Mouse (Mus musculus) heart, embryonic 13.5 days (tissue): ENCODE data around the gene Usb1. TPM values are rescaled to one million over a fixed set of nuclear protein-coding genes. Genes with fewer than 3 reads are reported as not detected.

Source experiments
- ATAC-seq: fragments of 200-750 bp; cut with Nextera tagmentation; 2 replicates; pipeline ENCODE4 v1.8.0; 2017; ENCODE audit warnings: moderate TSS enrichment; ENCODE audit not compliant: insufficient number of reproducible peaks, low FRiP score, low TSS enrichment; ENCODE audit errors: extremely low read depth
- H3K27ac ChIP-seq: fragments of 300-500 bp; sonication (generic); replicated peaks from 2 replicates; pipeline ENCODE4 v1.5.1; 2015; ENCODE audit warnings: moderate library complexity, mild to moderate bottlenecking, inconsistent platforms
- H3K27me3 ChIP-seq: fragments of 300-500 bp; sonication (generic); replicated peaks from 2 replicates; pipeline ENCODE4 v1.6.1; 2015; ENCODE audit warnings: mild to moderate bottlenecking, inconsistent platforms
- H3K36me3 ChIP-seq: fragments of 300-500 bp; sonication (generic); 2 replicates; pipeline ENCODE4 v1.6.1; 2015; ENCODE audit warnings: mild to moderate bottlenecking, inconsistent platforms
- H3K4me1 ChIP-seq: fragments of 300-500 bp; sonication (generic); 2 replicates; pipeline ENCODE4 v1.6.1; 2015; ENCODE audit warnings: inconsistent platforms
- H3K4me2 ChIP-seq: fragments of 300-500 bp; sonication (generic); 2 replicates; pipeline ENCODE4 v1.6.1; 2015; ENCODE audit warnings: inconsistent platforms, mild to moderate bottlenecking, moderate library complexity
- H3K4me3 ChIP-seq: fragments of 300-500 bp; sonication (generic); 2 replicates; pipeline ENCODE4 v1.5.1; 2015; ENCODE audit warnings: moderate library complexity, mild to moderate bottlenecking, inconsistent platforms
- H3K9ac ChIP-seq: fragments of 300-500 bp; sonication (generic); 2 replicates; pipeline ENCODE4 v1.6.1; 2015; ENCODE audit warnings: inconsistent platforms, mild to moderate bottlenecking, moderate library complexity
- H3K9me3 ChIP-seq: fragments of 300-500 bp; sonication (generic); 2 replicates; pipeline ENCODE4 v1.6.1; 2016; ENCODE audit warnings: inconsistent platforms
- WGBS: fragments of 180-500 bp; shearing (Covaris S2); methylation state at CpG from one replicate; pipeline ENCODE4 v1.1.7; 2015; ENCODE audit warnings: mixed read lengths; 5-methylcytosine and 5-hydroxymethylcytosine counted together
- polyA plus RNA-seq: library from polyadenylated mRNA; unstranded; fragments of >200 nt; fragmentation: Nextera tagmentation; extraction: Ambion mirVana; gene quantifications from 2 replicates; pipeline ENCODE4 v1.2.1, GENCODE M21; 2015

Gene Usb1
- polyA plus RNA-seq, result 25.5 and 29.1 TPM in 2 replicates

DNA sequence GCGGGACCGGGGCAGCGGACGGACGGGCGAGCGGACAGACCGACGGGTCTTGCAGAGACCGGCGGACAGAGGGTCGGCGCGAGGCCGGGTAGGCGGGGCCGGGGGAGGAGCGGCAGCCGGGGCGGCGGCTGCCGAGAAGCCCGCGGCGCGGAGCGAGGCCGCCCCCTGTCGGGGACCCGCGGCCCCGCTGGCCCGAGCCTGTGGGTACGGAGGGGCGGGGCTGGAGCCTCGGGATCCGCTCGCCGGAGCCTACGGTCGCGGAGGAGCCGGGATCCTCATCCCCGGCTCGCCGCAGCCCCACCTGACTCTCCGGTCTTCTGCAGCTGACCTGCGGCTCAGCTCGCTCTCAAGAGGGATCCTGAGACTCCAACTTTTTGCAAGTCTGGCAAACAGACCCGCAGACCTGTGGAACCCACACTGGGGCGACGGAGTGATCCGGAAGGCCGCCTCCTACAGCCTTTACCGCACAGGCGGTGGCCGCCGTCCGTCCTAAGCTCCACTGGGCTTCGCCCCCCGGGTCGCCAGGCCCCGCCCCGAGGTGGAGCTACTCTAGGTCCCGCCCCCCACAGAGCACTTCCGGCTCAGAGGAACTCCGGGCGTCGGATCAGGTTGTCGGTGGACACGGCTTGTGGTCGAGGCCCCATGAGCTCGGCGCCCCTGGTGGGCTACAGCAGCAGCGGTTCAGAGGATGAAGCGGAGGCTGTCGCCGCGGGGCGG lies at the start of gene Usb1, which contains the start of gene Zfp319:
TSS of gene Usb1 (plus strand) at position 565 of the 717 bp plus-strand sequence.
TSS of gene Zfp319 (minus strand) at position 231 of the 717 bp plus-strand sequence.
- WGBS, result under 1% methylated on average over 67 of the region's 80 CpGs
- ATAC-seq, result peak; percentile 93
- H3K36me3 ChIP-seq, result peaks cover 55% of the 10 kb centered on the region

DNA sequence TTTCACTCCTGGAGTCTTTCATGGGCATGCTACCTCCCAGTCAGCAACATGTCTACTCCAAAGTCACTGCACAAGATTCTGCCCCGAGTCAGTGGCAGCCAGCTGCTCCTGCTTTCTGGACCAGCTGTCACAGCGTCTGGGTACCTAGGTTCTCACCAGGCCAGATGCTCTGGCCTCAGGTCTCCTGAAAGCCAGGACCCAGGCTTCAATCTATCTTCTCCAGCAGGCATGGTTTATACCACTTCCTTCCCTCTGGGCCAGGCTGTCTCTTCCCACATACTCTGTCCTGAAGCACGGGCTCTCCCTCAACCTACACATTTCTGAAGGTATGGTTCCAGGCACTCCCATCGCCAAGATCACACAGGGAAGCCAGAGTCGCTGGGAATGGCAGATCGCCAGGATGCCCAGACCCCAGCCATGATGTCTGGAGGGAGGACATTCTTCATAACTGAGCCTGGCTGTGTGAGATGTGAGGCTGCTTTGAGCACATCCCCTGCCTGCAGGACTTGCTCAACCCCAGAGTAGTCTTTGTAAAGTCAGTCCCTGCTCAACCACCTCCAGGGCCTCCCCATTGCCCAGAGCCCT lies 42.9 kb upstream of the Usb1 start:
- WGBS, result 50% methylated on average over 6 of the region's 6 CpGs
- peaks cover 18% of the 10 kb centered on the region for H3K4me1 ChIP-seq
- no peak overlapping the region for H3K4me3 ChIP-seq
- H3K36me3 ChIP-seq, result no peaks in the 10 kb centered on the region
- H3K27ac ChIP-seq, result no peak overlapping the region
- no peaks in the 10 kb centered on the region for H3K27me3 ChIP-seq
- no peak for ATAC-seq
- no peak overlapping the region for H3K9ac ChIP-seq
- no peak overlapping the region for H3K4me2 ChIP-seq
- H3K9me3 ChIP-seq, result no peaks in the 10 kb centered on the region

More for the DNA sequence above, at the start of gene Usb1, which contains the start of gene Zfp319:
- Histone ChIP-seq H3K27ac (peak within 1 kb of the TSS; percentile 99), H3K9me3 (no peaks in the 10 kb centered on the region), H3K4me2 (peak within 1 kb of the TSS; percentile 93), H3K4me1 (peaks cover 37% of the 10 kb centered on the region), H3K4me3 (peak within 1 kb of the TSS; percentile 96), H3K27me3 (no peaks in the 10 kb centered on the region), H3K9ac (peak within 1 kb of the TSS; percentile 95)

DNA sequence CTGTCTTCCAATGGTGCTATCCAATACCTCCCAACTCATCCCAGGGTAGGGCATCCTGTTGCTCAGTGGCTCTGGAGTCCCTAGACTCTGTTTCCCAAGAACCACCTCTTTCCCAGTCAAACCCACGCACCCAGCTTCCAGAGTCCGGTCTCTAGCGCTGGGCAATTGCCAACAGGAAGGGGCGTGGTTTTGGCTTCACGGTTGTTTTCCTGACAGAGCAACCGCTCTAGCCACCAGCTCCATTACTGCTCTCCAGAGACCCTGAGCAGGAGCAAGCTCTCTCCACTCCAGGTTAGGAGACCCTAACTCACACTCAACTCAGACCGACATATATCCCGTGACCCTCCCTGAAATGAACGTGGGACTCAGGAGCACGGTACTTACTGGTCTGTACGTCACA lies 38.9 kb upstream of the Usb1 start:
- peak overlapping the region; percentile 82 for H3K27ac ChIP-seq
- ATAC-seq, result no peak

DNA sequence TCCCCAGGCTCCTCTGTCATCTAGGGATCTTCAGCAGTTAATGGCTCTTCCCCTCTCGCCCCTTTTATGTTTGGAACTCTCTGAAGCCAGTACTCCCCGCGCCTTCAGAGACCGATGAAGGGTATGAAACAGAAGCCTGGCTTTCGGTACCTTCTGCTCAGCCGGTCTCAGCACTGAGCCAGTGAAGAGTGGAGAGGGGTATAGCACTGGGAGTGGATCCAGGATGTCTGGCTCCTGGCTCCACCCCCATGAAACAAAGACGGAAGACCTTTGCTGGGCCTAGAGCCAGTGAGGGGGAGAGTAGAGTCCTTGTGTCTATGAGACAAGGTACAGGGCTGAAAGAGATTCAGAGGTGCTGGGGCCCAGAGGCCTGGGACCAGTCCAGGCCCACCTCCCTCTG lies 38.2 kb upstream of the Usb1 start:
- H3K4me3 ChIP-seq, result peak overlapping the region; percentile 31
- 50% methylated on average over 7 of the region's 7 CpGs for WGBS

More for the DNA sequence above, 38.9 kb upstream of the Usb1 start:
- no peaks in the 10 kb centered on the region for H3K9me3 ChIP-seq
- no peaks in the 10 kb centered on the region for H3K36me3 ChIP-seq
- H3K4me2 ChIP-seq, result peak overlapping the region; percentile 60
- WGBS, result 66% methylated on average over 11 of the region's 11 CpGs
- H3K27me3 ChIP-seq, result 0 out of 2 replicates have a peak, but pooled peaks cover 3% of the 10 kb centered on the region
- peak overlapping the region; percentile 31 for H3K4me3 ChIP-seq
- peaks cover 25% of the 10 kb centered on the region for H3K4me1 ChIP-seq
- no peak overlapping the region for H3K9ac ChIP-seq

DNA sequence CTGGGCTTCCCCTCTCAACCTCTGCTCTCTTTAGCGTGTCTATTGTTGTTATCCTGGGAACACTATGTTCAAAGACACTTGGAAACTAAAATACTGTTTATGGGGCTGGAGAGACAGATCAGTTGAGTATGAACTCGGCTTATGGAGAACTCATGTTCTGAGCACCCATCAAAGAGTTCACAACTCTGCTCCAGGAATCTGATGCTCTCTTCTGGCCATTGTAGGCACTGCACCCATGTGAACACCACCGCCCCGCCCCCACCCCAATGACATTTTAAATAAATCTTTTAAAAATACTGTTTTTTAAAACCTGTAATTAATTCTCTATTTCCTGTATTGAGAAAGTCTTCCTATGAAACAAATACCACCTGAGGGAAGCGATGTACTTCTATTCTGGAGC lies 29.7 kb upstream of the Usb1 start:
- no peak for ATAC-seq
- Histone ChIP-seq H3K9ac (no peak overlapping the region), H3K36me3 (no peaks in the 10 kb centered on the region), H3K27me3 (0 out of 2 replicates have a peak, but pooled peaks cover 19% of the 10 kb centered on the region), H3K4me2 (no peak overlapping the region), H3K4me3 (no peak overlapping the region), H3K9me3 (no peaks in the 10 kb centered on the region), H3K4me1 (0 out of 2 replicates have a peak, but pooled peaks cover 5% of the 10 kb centered on the region), H3K27ac (no peak overlapping the region)
- 20% methylated on average over 5 of the region's 5 CpGs for WGBS

More for the DNA sequence above, 38.2 kb upstream of the Usb1 start:
- peak overlapping the region; percentile 82 for H3K27ac ChIP-seq
- ATAC-seq, result peak; percentile 47; the same call in 1 of the 2 replicates
- peaks cover 25% of the 10 kb centered on the region for H3K4me1 ChIP-seq
- H3K9me3 ChIP-seq, result no peaks in the 10 kb centered on the region
- peak overlapping the region; percentile 62 for H3K9ac ChIP-seq
- H3K4me2 ChIP-seq, result peak overlapping the region; percentile 60
- H3K36me3 ChIP-seq, result no peaks in the 10 kb centered on the region
- 0 out of 2 replicates have a peak, but pooled peaks cover 3% of the 10 kb centered on the region for H3K27me3 ChIP-seq

DNA sequence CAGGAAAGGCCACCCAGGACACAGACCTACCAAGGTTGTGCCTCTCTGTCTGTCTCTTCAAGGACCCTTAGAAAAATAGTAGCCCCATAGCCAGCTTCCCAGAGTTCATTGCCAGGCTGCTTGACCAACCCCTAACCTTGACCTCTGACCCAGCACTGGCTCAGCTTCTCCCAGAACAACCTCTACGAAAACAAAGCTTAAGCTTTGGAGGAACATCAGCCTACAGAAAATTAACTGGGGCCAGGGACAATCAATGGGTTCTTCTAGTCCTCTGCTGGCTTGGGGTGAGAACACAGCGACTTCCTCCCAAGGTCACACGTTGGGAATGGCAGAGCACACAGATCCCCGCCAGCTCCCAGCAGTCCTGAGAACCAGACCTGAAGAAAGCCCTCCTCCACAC lies 26.6 kb upstream of the Usb1 start:
- Histone ChIP-seq H3K36me3 (no peaks in the 10 kb centered on the region), H3K27me3 (0 out of 2 replicates have a peak, but pooled peaks cover 12% of the 10 kb centered on the region), H3K4me1 (0 out of 2 replicates have a peak, but pooled peaks cover 8% of the 10 kb centered on the region), H3K4me2 (no peak overlapping the region), H3K27ac (no peak overlapping the region), H3K9me3 (no peaks in the 10 kb centered on the region), H3K4me3 (no peak overlapping the region), H3K9ac (no peak overlapping the region)
- WGBS, result 42% methylated on average over 4 of the region's 4 CpGs
- ATAC-seq, result no peak

DNA sequence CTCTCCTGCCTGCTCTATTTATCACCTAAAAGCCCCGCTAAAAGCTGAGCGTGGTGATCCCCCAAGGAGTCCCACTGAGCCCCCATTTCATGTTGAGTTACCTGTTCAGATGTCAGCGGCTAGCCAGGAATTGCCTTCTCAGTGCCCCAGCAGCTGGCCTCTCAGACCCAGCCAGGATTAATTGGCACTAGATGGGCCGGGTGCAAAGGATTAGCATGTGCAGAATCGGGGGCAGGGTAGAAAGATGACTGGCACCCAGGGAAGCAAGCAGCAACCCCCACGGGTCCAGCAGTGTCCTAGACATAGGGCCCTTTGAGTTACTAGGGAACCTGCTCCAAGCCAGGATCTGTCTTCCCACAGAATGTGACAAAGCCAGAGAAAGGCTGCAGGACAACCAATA lies 25.7 kb upstream of the Usb1 start, which contains the start of gene Cngb1:
TSS of gene Cngb1 (minus strand) at position 155 of the 400 bp plus-strand sequence.
- ATAC-seq, result no peak
- Histone ChIP-seq H3K4me2 (no peak within 1 kb of the TSS), H3K9me3 (no peaks in the 10 kb centered on the region), H3K27ac (no peak within 1 kb of the TSS), H3K9ac (0 out of 2 replicates have a peak within 1 kb of the TSS, but pooled peaks have one; percentile 14), H3K4me3 (no peak within 1 kb of the TSS), H3K36me3 (no peaks in the 10 kb centered on the region), H3K4me1 (0 out of 2 replicates have a peak, but pooled peaks cover 8% of the 10 kb centered on the region), H3K27me3 (0 out of 2 replicates have a peak, but pooled peaks cover 12% of the 10 kb centered on the region)
- 41% methylated on average over 6 of the region's 6 CpGs for WGBS

DNA sequence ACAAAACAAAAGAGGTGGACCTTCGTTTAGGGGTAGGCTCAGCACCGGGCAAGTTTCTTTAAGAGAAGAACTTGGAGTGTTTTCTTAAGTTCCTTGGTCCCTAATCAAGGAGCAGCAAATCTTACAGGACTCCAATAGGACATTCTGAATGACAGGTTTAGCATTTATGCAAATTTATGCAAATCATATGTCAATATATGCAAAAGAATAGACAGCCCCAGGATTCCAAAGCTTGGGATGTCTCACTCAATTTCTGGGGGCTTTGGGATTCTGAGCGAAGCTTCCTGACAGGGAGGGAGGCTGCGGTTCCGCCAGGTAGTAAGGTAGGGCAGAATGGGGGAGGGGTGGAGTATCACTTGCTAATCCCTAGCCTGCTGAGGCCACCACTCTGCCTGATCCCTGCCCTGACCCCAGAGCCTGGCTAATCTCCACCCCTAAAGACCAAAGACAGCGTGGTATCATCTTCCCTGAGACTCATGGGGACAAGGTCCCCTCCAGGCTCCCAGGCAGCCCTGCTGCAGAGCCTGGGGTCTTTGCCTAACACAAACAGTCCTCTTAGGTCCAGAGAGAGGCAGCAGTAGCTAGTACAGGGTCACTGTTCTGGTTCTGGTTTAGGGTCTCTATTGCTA lies 21.6 kb upstream of the Usb1 start, which contains the start of gene Tepp:
TSS of gene Tepp (plus strand) at position 225 of the 629 bp plus-strand sequence.
- Histone ChIP-seq H3K36me3 (no peaks in the 10 kb centered on the region), H3K27me3 (0 out of 2 replicates have a peak, but pooled peaks cover 12% of the 10 kb centered on the region), H3K27ac (no peak within 1 kb of the TSS), H3K4me3 (no peak within 1 kb of the TSS), H3K9ac (no peak within 1 kb of the TSS), H3K4me2 (no peak within 1 kb of the TSS), H3K9me3 (no peaks in the 10 kb centered on the region), H3K4me1 (0 out of 2 replicates have a peak, but pooled peaks cover 3% of the 10 kb centered on the region)
- 43% methylated on average over 6 of the region's 6 CpGs for WGBS
- no peak for ATAC-seq

DNA sequence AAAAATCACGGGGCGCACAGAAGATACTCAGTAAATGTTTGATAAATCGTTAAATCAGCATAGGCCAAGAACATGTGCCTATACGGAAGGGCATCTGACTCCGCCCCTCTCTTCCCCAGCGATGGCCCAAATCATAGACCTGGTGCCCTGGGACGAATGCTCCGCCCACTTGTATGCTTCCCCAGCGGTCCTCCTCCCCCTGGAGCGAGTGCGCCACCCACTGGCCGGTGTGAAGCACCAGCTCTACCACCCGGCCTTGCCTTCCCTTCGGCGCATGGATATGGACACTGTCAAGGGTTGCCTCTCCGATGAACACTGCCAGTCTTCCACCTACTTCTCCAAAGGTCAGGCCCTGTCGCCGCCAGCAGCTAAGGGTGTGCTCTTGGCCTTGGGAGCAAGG lies 19.2 kb upstream of the Usb1 start:
- Histone ChIP-seq H3K4me3 (no peak overlapping the region), H3K4me2 (no peak overlapping the region), H3K9ac (no peak overlapping the region), H3K4me1 (0 out of 2 replicates have a peak, but pooled peaks cover 3% of the 10 kb centered on the region), H3K9me3 (no peaks in the 10 kb centered on the region), H3K36me3 (no peaks in the 10 kb centered on the region), H3K27me3 (no peaks in the 10 kb centered on the region), H3K27ac (no peak overlapping the region)
- ATAC-seq, result no peak
- 63% methylated on average over 18 of the region's 18 CpGs for WGBS

DNA sequence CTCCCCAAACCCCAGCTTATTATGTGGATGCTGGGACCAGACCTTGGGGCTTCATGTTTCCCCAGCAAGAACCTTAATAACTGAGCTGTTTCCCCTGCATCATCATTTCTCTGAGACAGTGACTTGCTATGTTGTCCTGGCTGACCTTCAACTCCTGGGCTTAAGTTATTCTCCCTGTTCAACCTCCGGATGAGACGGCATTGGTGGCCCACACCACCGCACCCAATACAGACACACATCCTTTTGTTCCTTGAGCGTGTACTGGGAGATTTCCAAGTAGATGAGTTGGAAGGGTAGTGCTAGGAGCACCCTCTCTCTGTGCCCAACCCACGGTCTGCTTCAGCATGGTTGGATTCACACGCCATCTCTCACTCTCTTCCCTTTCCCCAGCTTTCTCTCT lies 18.2 kb upstream of the Usb1 start:
- ATAC-seq, result no peak
- Histone ChIP-seq H3K27me3 (0 out of 2 replicates have a peak, but pooled peaks cover 4% of the 10 kb centered on the region), H3K4me2 (no peak overlapping the region), H3K27ac (no peak overlapping the region), H3K9ac (no peak overlapping the region), H3K9me3 (no peaks in the 10 kb centered on the region), H3K36me3 (no peaks in the 10 kb centered on the region), H3K4me1 (0 out of 2 replicates have a peak, but pooled peaks cover 3% of the 10 kb centered on the region), H3K4me3 (no peak overlapping the region)
- WGBS, result 77% methylated on average over 6 of the region's 6 CpGs

DNA sequence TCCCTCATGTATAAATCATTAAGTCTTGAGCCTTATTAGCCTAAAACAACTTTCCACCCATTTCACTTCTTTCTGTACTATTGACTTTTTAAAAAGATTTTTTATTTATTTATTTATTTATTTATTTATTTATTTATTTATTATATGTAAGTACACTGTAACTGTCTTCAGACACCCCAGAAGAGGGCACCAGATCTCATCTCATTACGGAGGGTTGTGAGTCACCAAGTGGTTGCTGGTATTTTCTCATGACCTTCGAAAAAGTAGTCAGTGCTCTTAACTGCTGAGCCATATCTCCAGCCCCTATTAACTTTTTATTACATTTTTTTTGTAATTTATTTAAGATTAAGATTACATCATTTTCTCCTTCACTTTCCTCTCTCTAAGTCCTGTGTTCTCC lies 17.4 kb upstream of the Usb1 start:
- no peak for ATAC-seq
- Histone ChIP-seq H3K27me3 (peaks cover 10% of the 10 kb centered on the region), H3K9ac (no peak overlapping the region), H3K9me3 (no peaks in the 10 kb centered on the region), H3K4me1 (0 out of 2 replicates have a peak, but pooled peaks cover under 1% of the 10 kb centered on the region), H3K4me2 (no peak overlapping the region), H3K4me3 (no peak overlapping the region), H3K36me3 (no peaks in the 10 kb centered on the region), H3K27ac (no peak overlapping the region)
- 57% methylated on average over 2 of the region's 2 CpGs for WGBS
